Mouse (Mus musculus) frontal cortex, postnatal 25 days (tissue): ENCODE results near the gene Ttc28.
"Not testable (repeated sequence)": the region's sequence is repeated elsewhere in the genome, so short reads cannot be mapped to it uniquely, and the experiment has no call there.

Experiments used
- DNase-seq, 2 experiments: peaks; one replicate each; pipeline ENCODE4 v3.0.0; 2022; ENCODE audit warnings: low spot score in 2 of 2

Ttc28 gene

GRCm38 (mm10) chr5:110879584-110880374 is at the start of gene Ttc28:
Gene Ttc28 (plus strand): TSS chr5:110879803.
- DNase-seq: peak; percentile 66 to 84

GRCm38 (mm10) chr5:110831036-110831720 is 48.4 kb upstream of the Ttc28 start:
- DNase-seq: no peak

- DNase-seq: peak; percentile 26 to 27
Measured at GRCm38 (mm10) chr5:110835959-110836358, 43.6 kb upstream of the Ttc28 start.

- not testable (repeated sequence) for DNase-seq
Measured at GRCm38 (mm10) chr5:110838016-110838415, 41.6 kb upstream of the Ttc28 start.

GRCm38 (mm10) chr5:110839038-110839677 is 40.4 kb upstream of the Ttc28 start:
- no peak for DNase-seq

- DNase-seq: peak; percentile 96 to 98
Measured at GRCm38 (mm10) chr5:110839678-110840365, 39.8 kb upstream of the Ttc28 start, which contains the start of the genes Hscb and Chek2. Gene Hscb (minus strand): TSS chr5:110839777. Gene Chek2 (plus strand): TSS chr5:110839979.

- peak in 1 of 2 experiments; percentile 9 for DNase-seq
Measured at GRCm38 (mm10) chr5:110840465-110840864, 39.1 kb upstream of the Ttc28 start.

GRCm38 (mm10) chr5:110841046-110841862 is 38.3 kb upstream of the Ttc28 start:
- DNase-seq: no peak

- no peak for DNase-seq
Measured at GRCm38 (mm10) chr5:110852990-110853389, 26.6 kb upstream of the Ttc28 start.

GRCm38 (mm10) chr5:110857091-110857490 is 22.5 kb upstream of the Ttc28 start:
- no peak for DNase-seq

- DNase-seq: no peak
Measured at GRCm38 (mm10) chr5:110859013-110859650, 20.5 kb upstream of the Ttc28 start.

GRCm38 (mm10) chr5:110860445-110860844 is 19.2 kb upstream of the Ttc28 start:
- no peak for DNase-seq

- no peak for DNase-seq
Measured at GRCm38 (mm10) chr5:110868460-110868859, 11.1 kb upstream of the Ttc28 start.

GRCm38 (mm10) chr5:110869242-110869669 is 10.3 kb upstream of the Ttc28 start:
- no peak for DNase-seq

GRCm38 (mm10) chr5:110873160-110873559 is 6.4 kb upstream of the Ttc28 start:
- no peak for DNase-seq

- DNase-seq: no peak
Measured at GRCm38 (mm10) chr5:110874711-110875110, 4.9 kb upstream of the Ttc28 start.

GRCm38 (mm10) chr5:110875286-110875685 is 4.3 kb upstream of the Ttc28 start:
- DNase-seq: no peak

- DNase-seq: no peak
Measured at GRCm38 (mm10) chr5:110877666-110878505, 1.7 kb upstream of the Ttc28 start.

- not testable (repeated sequence) for DNase-seq
Measured at GRCm38 (mm10) chr5:110878526-110878925, 1.1 kb upstream of the Ttc28 start.
